Mouse (Mus musculus): ENCODE measurements at regions not wholly inside any gene's neighbourhood (a gene's known extent, or its start where the extent isn't known, plus 50 kb on each side); places are given as distances from the start of the nearest gene placed in this dataset.

DNA sequence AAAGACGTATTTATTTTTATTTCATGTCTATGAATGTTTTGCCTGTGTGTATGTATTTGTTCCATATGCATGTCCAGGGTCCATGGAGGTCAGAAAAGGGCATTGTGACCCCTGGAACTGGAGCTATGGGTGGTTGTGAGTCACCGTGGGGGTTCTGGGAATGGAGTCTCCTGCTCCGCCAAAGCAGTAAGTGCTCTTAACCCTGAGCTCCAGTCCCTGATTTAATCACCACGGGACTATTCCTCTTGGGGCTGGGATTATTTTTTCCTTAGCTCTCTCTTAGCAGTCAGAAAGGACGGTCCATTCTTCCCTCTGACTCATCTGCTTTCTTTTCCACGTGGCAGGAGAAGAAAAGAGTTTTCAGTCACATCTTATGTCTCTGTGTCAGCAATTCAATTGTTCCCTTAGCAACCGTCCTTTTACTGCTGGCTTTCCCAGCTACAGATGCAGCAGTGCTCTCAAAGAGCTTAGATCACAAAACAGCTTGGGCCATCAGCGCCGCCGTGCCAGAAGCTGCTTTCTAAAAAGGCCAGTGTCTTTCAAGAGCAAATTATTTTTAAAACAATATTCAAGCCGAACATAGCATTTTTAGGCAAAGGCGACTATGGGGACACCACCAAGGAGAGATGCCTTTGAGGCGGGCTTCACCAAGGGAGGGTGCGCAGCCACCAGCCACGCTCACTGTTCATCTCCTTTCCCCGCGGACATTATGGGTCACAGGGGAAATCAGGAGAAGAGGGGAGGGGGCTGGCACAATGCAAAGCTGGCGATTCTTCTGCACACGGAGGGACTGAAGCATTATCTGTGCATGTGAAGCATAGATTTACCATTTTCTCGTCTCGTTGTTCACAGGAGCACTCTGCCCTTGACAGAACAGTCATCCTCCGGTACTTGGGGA, 110.8 kb downstream of the Map3k7 start:
- H3K27me3 ChIP-seq (ENCODE audit: control insufficient read depth, insufficient read depth, low read length), result no peaks in the 10 kb centered on the region
- peak overlapping the region; percentile 7; the same call in 1 of the 2 replicates for H3K4me2 ChIP-seq (ENCODE audit: low read depth, low read length)
- H3K9me3 ChIP-seq (replicated peaks; ENCODE audit: control insufficient read depth, low read length), result no peaks in the 10 kb centered on the region
- H3K4me3 ChIP-seq (ENCODE audit: low read depth, low read length), result no peak overlapping the region
- 12% methylated on average over 22 of the region's 22 CpGs for WGBS
- no peaks in the 10 kb centered on the region for H3K4me1 ChIP-seq (ENCODE audit: control insufficient read depth, insufficient read depth, low read length)
- H3K9ac ChIP-seq (replicated peaks; ENCODE audit: low read length), result no peak overlapping the region
- no peaks in the 10 kb centered on the region for H3K36me3 ChIP-seq (replicated peaks; ENCODE audit: control insufficient read depth, insufficient read depth, low read depth, low read length)
- ATAC-seq (replicated peaks; ENCODE audit: insufficient number of reproducible peaks, low FRiP score, low TSS enrichment, low read depth), result peak; percentile 62; the same call in 1 of the 2 replicates
- no peak overlapping the region for H3K27ac ChIP-seq (replicated peaks; ENCODE audit: low read depth, low read length)
- DNase-seq (ENCODE audit: low spot score), result peak; percentile 53

DNA sequence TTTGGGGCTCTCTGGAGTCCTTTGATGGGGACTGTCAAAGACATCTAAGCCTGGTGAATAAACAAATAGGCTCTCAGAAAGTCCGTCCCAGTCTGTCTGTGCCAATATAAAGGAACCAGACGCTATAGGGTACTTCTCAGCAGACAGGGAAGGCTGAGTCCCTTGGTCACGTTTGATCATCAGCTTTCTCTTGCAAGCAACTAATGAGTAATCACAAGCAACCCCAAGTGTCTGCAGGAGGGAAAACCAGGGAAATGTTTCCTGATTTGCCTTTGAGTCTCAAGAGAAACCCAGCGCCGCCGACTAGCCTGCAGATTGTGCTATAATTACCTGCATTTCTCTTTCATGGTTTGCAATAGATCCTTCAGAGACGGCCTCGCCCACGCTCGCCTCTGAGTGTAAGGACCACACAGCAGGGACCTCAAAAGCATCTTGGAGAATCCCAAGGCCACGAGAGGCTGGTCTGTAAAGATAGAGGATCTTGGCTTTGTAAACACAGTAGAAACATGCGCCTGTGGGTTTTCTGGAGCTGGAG, 112.6 kb downstream of the Map3k7 start:
- WGBS, result 65% methylated on average over 12 of the region's 12 CpGs
- H3K9me3 ChIP-seq (replicated peaks; ENCODE audit: control insufficient read depth, low read length), result no peaks in the 10 kb centered on the region
- H3K27ac ChIP-seq (replicated peaks; ENCODE audit: low read depth, low read length), result no peak overlapping the region
- H3K4me1 ChIP-seq (ENCODE audit: control insufficient read depth, insufficient read depth, low read length), result no peaks in the 10 kb centered on the region
- no peak overlapping the region for H3K9ac ChIP-seq (replicated peaks; ENCODE audit: low read length)
- DNase-seq (ENCODE audit: low spot score) (no peak), ATAC-seq (replicated peaks; ENCODE audit: insufficient number of reproducible peaks, low FRiP score, low TSS enrichment, low read depth) (no peak)
- H3K4me2 ChIP-seq (ENCODE audit: low read depth, low read length), result no peak overlapping the region
- H3K36me3 ChIP-seq (replicated peaks; ENCODE audit: control insufficient read depth, insufficient read depth, low read depth, low read length), result no peaks in the 10 kb centered on the region
- no peaks in the 10 kb centered on the region for H3K27me3 ChIP-seq (ENCODE audit: control insufficient read depth, insufficient read depth, low read length)
- H3K4me3 ChIP-seq (ENCODE audit: low read depth, low read length), result no peak overlapping the region

DNA sequence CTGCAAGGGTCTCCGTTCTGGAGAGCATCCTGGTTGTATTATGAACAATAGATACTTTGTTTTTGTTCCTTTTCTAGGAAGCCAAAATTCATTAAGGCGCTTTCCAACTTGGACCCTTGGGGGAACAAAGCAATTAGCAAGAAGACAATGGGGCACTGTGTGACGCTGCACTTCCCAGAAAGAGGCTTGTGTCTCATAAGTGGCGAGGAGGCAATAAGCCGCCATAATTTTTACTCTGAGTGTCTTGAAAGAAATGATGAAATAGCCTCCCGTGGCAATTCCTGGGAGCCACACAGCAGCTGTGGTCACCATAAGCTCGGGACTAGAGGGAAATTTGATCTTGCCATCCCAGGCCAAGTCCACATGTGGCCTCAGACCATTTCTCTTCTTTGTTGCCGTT, 119.6 kb downstream of the Map3k7 start:
- H3K4me3 ChIP-seq (ENCODE audit: low read depth, low read length), result no peak overlapping the region
- H3K9ac ChIP-seq (replicated peaks; ENCODE audit: low read length), result no peak overlapping the region
- DNase-seq (ENCODE audit: low spot score) (no peak), ATAC-seq (replicated peaks; ENCODE audit: insufficient number of reproducible peaks, low FRiP score, low TSS enrichment, low read depth) (no peak)
- H3K27ac ChIP-seq (replicated peaks; ENCODE audit: low read depth, low read length), result no peak overlapping the region
- H3K4me1 ChIP-seq (ENCODE audit: control insufficient read depth, insufficient read depth, low read length), result no peaks in the 10 kb centered on the region
- H3K36me3 ChIP-seq (replicated peaks; ENCODE audit: control insufficient read depth, insufficient read depth, low read depth, low read length), result no peaks in the 10 kb centered on the region
- no peaks in the 10 kb centered on the region for H3K9me3 ChIP-seq (replicated peaks; ENCODE audit: control insufficient read depth, low read length)
- H3K27me3 ChIP-seq (ENCODE audit: control insufficient read depth, insufficient read depth, low read length), result no peaks in the 10 kb centered on the region
- no peak overlapping the region for H3K4me2 ChIP-seq (ENCODE audit: low read depth, low read length)
- WGBS, result 24% methylated on average over 8 of the region's 8 CpGs

DNA sequence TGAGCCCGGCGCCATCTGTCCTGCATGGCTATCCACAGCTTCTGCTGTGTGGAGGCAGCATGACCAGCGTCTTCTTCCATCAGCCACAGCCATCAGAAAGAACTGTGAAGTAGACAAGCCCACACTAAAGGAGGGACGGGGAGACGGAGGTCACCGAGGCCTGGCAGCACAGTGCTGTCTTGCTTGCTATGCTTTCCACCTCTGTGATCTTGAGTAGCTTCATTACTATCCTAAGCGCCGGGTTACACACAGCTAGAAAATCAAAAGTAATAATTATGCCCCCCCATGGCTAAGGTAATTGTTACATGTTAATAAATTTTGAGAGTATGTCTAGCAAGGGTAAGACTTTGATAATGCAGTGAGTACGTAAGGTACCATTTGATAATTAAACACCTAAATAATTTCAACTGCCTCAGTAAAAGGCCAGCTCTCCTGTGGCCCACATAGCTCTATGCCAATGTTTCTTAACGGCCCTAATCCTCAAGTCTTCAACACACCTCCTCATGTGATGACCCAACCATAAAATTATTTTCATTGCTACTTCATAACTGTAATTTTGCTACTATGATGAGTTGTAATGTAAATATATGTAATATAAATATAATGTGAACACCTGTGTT, 120.5 kb downstream of the Map3k7 start:
- 90% methylated on average over 10 of the region's 10 CpGs for whole genome bisulfite sequencing
- H3K9me3 ChIP-seq (replicated peaks; ENCODE audit: control insufficient read depth, low read length), result no peaks in the 10 kb centered on the region
- no peak overlapping the region for H3K4me2 ChIP-seq (ENCODE audit: low read depth, low read length)
- H3K27me3 ChIP-seq (ENCODE audit: control insufficient read depth, insufficient read depth, low read length), result no peaks in the 10 kb centered on the region
- H3K9ac ChIP-seq (replicated peaks; ENCODE audit: low read length), result no peak overlapping the region
- ATAC-seq (replicated peaks; ENCODE audit: insufficient number of reproducible peaks, low FRiP score, low TSS enrichment, low read depth), result no peak
- no peaks in the 10 kb centered on the region for H3K36me3 ChIP-seq (replicated peaks; ENCODE audit: control insufficient read depth, insufficient read depth, low read depth, low read length)
- H3K27ac ChIP-seq (replicated peaks; ENCODE audit: low read depth, low read length), result no peak overlapping the region
- no peak for DNase-seq (ENCODE audit: low spot score)
- H3K4me1 ChIP-seq (ENCODE audit: control insufficient read depth, insufficient read depth, low read length), result no peaks in the 10 kb centered on the region
- H3K4me3 ChIP-seq (ENCODE audit: low read depth, low read length), result no peak overlapping the region

DNA sequence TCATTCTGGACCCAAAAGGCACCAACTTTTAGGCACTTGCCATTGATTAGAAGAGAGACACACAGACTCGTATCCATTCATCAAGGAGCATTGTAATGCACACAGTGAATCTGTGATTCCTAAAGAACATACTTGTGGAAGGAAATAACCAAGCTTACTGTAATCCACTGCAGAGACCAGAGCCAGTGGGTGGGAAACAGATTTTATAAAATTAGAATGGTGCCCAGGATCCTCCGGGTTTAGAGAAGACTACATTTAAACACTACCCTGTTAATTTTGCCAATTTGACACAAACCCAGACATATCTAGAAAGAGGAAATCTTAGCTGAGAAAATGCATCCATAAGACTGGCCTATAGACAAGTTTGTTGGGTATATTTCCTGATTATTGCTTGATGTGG, 121.1 kb downstream of the Map3k7 start:
- no peak overlapping the region for H3K4me2 ChIP-seq (ENCODE audit: low read depth, low read length)
- no peak overlapping the region for H3K9ac ChIP-seq (replicated peaks; ENCODE audit: low read length)
- DNase-seq (ENCODE audit: low spot score), result no peak
- no peaks in the 10 kb centered on the region for H3K9me3 ChIP-seq (replicated peaks; ENCODE audit: control insufficient read depth, low read length)
- ATAC-seq (replicated peaks; ENCODE audit: insufficient number of reproducible peaks, low FRiP score, low TSS enrichment, low read depth), result no peak
- no peak overlapping the region for H3K27ac ChIP-seq (replicated peaks; ENCODE audit: low read depth, low read length)
- H3K27me3 ChIP-seq (ENCODE audit: control insufficient read depth, insufficient read depth, low read length), result no peaks in the 10 kb centered on the region
- no peaks in the 10 kb centered on the region for H3K4me1 ChIP-seq (ENCODE audit: control insufficient read depth, insufficient read depth, low read length)
- WGBS, result 100% methylated on average over 2 of the region's 2 CpGs
- no peaks in the 10 kb centered on the region for H3K36me3 ChIP-seq (replicated peaks; ENCODE audit: control insufficient read depth, insufficient read depth, low read depth, low read length)
- H3K4me3 ChIP-seq (ENCODE audit: low read depth, low read length), result no peak overlapping the region

DNA sequence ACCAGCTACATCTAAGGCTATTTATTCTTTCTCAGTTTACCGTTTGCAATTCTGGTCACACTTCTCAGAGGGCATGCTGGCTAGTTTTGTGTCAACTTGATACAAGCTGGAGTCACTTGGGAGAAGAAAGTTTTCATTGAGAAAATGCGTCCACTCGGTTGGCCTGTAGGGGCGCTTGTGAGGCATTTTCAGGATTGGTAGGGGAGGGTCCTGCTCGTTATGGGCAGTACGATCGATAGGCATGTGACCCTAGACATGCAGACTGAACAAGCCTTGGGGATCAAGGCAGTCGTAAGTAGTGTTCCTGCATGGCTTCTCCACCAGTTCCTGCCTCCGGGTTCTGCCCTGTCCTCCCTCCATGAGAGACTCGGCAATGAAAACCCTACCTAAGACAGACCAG, 127.2 kb downstream of the Map3k7 start:
- no peak overlapping the region for H3K9ac ChIP-seq (replicated peaks; ENCODE audit: low read length)
- no peak for ATAC-seq (replicated peaks; ENCODE audit: insufficient number of reproducible peaks, low FRiP score, low TSS enrichment, low read depth)
- 85% methylated on average over 10 of the region's 10 CpGs for WGBS
- no peaks in the 10 kb centered on the region for H3K4me1 ChIP-seq (ENCODE audit: control insufficient read depth, insufficient read depth, low read length)
- no peaks in the 10 kb centered on the region for H3K9me3 ChIP-seq (replicated peaks; ENCODE audit: control insufficient read depth, low read length)
- no peaks in the 10 kb centered on the region for H3K36me3 ChIP-seq (replicated peaks; ENCODE audit: control insufficient read depth, insufficient read depth, low read depth, low read length)
- no peak overlapping the region for H3K4me3 ChIP-seq (ENCODE audit: low read depth, low read length)
- H3K27ac ChIP-seq (replicated peaks; ENCODE audit: low read depth, low read length), result no peak overlapping the region
- H3K4me2 ChIP-seq (ENCODE audit: low read depth, low read length), result no peak overlapping the region
- no peaks in the 10 kb centered on the region for H3K27me3 ChIP-seq (ENCODE audit: control insufficient read depth, insufficient read depth, low read length)
- no peak for DNase-seq (ENCODE audit: low spot score)

DNA sequence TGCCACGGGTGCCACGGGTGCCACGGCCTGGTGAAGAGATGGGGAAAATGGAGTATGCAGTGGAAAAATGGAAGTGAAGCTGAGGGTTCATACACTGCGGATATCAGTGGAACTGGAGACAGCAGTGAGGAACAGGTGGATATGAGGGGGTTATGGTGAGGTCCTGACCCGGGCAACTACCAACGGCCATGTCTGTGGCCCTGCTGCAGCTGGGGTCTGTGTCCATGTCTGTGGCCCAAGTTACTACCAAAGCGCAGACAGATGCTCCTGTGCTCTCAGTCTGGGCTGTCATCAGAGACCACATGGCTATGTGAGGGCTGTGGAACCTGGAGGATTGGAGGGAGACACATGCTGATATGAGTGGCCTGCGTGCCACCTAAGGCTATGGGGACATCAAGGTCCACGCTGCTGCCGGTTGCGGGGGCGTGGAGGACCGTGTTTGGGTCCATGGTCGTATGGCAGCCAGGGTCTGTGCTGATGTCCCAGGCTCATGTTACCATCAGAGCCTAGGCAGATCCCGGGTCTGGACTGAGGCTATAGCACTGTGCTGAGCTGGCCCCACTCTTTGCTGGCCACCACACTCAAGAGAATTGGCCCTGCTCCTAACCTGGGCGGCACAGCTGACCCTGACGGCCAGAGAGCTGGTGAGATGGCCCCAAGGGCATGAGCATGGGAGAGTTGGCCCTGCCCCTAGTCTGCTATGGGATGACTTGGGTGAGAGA, 128.6 kb downstream of the Map3k7 start:
- ATAC-seq (replicated peaks; ENCODE audit: insufficient number of reproducible peaks, low FRiP score, low TSS enrichment, low read depth), result peak; percentile 52
- Histone ChIP-seq H3K9ac (replicated peaks; ENCODE audit: low read length) (no peak overlapping the region), H3K4me3 (ENCODE audit: low read depth, low read length) (no peak overlapping the region), H3K4me1 (ENCODE audit: control insufficient read depth, insufficient read depth, low read length) (no peaks in the 10 kb centered on the region), H3K4me2 (ENCODE audit: low read depth, low read length) (no peak overlapping the region), H3K27ac (replicated peaks; ENCODE audit: low read depth, low read length) (no peak overlapping the region), H3K9me3 (replicated peaks; ENCODE audit: control insufficient read depth, low read length) (no peaks in the 10 kb centered on the region), H3K27me3 (ENCODE audit: control insufficient read depth, insufficient read depth, low read length) (no peaks in the 10 kb centered on the region), H3K36me3 (replicated peaks; ENCODE audit: control insufficient read depth, insufficient read depth, low read depth, low read length) (no peaks in the 10 kb centered on the region)
- 92% methylated on average over 17 of the region's 17 CpGs for WGBS
- DNase-seq (ENCODE audit: low spot score), result no peak
